Mouse (Mus musculus): ENCODE data around the gene Ak9.

DNA sequence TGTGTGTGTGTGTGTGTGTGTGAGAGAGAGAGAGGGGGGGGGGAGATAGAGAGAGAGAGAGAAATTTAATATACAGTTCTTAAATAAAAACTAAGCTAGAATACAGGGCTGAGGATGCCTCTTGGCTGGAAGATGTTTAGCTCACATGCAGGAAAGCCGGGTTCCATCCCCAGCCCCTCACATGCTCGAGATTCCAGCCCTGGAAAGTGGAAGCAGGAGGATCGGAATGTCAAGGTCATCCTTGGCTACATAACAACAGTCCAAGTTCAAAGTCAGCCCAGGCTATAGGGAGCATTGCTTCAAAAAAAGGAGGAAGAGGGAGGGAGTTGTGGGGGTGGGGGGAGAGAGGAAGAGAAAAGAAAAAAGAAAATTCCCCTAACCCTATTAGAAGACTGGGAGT, 131.4 kb downstream of the Ak9 start:
- TF ChIP-seq POLR2A (IDR thresholded peaks at IDR 0.05; ENCODE audit: control insufficient read depth, low read depth, low read length) (no peak), CTCF (IDR thresholded peaks at IDR 0.05; ENCODE audit: control insufficient read depth, insufficient read depth, insufficient replicate concordance, low read depth, low read length) (no peak)
